Mouse (Mus musculus) kidney, adult 11 months (tissue): ENCODE results near the gene Gcn1l1.
A peak's percentile ranks its signal among the peaks of the same experiment; 100 is the strongest.
"Not testable (repeated sequence)": the region's sequence is repeated elsewhere in the genome, so short reads cannot be mapped to it uniquely, and the experiment has no call there.

Source experiments
- DNase-seq: peaks from one replicate; pipeline ENCODE4 v3.0.0; 2022

Gcn1l1 gene

GRCm38 (mm10) chr5:115564737-115565393, at the start of gene Gcn1l1:
Gene Gcn1l1, plus strand, starts transcription at chr5:115565254.
- DNase-seq = peak; percentile 68

- peak; percentile 56 for DNase-seq
Observed at GRCm38 (mm10) chr5:115516081-115516907, 48.8 kb upstream of the Gcn1l1 start.

GRCm38 (mm10) chr5:115516908-115517307, 48.1 kb upstream of the Gcn1l1 start:
- DNase-seq = no peak

GRCm38 (mm10) chr5:115517501-115517900, 47.6 kb upstream of the Gcn1l1 start:
- no peak for DNase-seq

GRCm38 (mm10) chr5:115518214-115518613, 46.8 kb upstream of the Gcn1l1 start:
- DNase-seq = not testable (repeated sequence)

GRCm38 (mm10) chr5:115520325-115520869, 44.7 kb upstream of the Gcn1l1 start:
- peak; percentile 73 for DNase-seq

GRCm38 (mm10) chr5:115521553-115522461, 43.2 kb upstream of the Gcn1l1 start:
- DNase-seq = peak; percentile 80

GRCm38 (mm10) chr5:115522531-115522930, 42.5 kb upstream of the Gcn1l1 start:
- no peak for DNase-seq

GRCm38 (mm10) chr5:115522981-115523499, 42.0 kb upstream of the Gcn1l1 start:
- DNase-seq = peak; percentile 73

- peak; percentile 78 for DNase-seq
Observed at GRCm38 (mm10) chr5:115523971-115524370, 41.1 kb upstream of the Gcn1l1 start.

GRCm38 (mm10) chr5:115524471-115524870, 40.6 kb upstream of the Gcn1l1 start:
- no peak for DNase-seq

- no peak for DNase-seq
Observed at GRCm38 (mm10) chr5:115525416-115525815, 39.6 kb upstream of the Gcn1l1 start.

- no peak for DNase-seq
Observed at GRCm38 (mm10) chr5:115525943-115526342, 39.1 kb upstream of the Gcn1l1 start.

GRCm38 (mm10) chr5:115526456-115527202, 38.4 kb upstream of the Gcn1l1 start:
- DNase-seq = no peak

- no peak for DNase-seq
Observed at GRCm38 (mm10) chr5:115528128-115528527, 36.9 kb upstream of the Gcn1l1 start.

GRCm38 (mm10) chr5:115529364-115529741, 35.7 kb upstream of the Gcn1l1 start:
- DNase-seq = no peak

GRCm38 (mm10) chr5:115529742-115530446, 35.2 kb upstream of the Gcn1l1 start:
- no peak for DNase-seq

GRCm38 (mm10) chr5:115530447-115530809, 34.6 kb upstream of the Gcn1l1 start:
- peak; percentile 63 for DNase-seq

- peak; percentile 80 for DNase-seq
Observed at GRCm38 (mm10) chr5:115531671-115532270, 33.3 kb upstream of the Gcn1l1 start.

- peak; percentile 62 for DNase-seq
Observed at GRCm38 (mm10) chr5:115534290-115534731, 30.7 kb upstream of the Gcn1l1 start.

GRCm38 (mm10) chr5:115534856-115535255, 30.2 kb upstream of the Gcn1l1 start:
- no peak for DNase-seq
